Mouse (Mus musculus) intestine, embryonic 14.5 days (tissue): ENCODE results near the gene Cd5. TPM values are rescaled to one million over a fixed set of nuclear protein-coding genes. Genes with fewer than 3 reads are reported as not detected.
A peak's percentile ranks its signal among the peaks of the same experiment; 100 is the strongest.

Experiments
- ATAC-seq: fragments of 200-750 bp; cut with Nextera tagmentation; replicated peaks from 2 replicates; pipeline ENCODE4 v1.8.0; 2017; ENCODE audit warnings: low read depth, moderate number of reproducible peaks, moderate TSS enrichment, moderate library complexity; ENCODE audit not compliant: low FRiP score, low TSS enrichment
- DNase-seq: peaks from one replicate; pipeline ENCODE4 v3.0.0-alpha.2; 2018; ENCODE audit warnings: low spot score
- H3K27ac ChIP-seq: fragments of 300-500 bp; sonication (generic); 2 replicates; pipeline ENCODE4 v1.5.1; 2014; ENCODE audit warnings: low read depth, mild to moderate bottlenecking, control low read depth
- H3K27me3 ChIP-seq: fragments of 300-500 bp; sonication (generic); replicated peaks from 2 replicates; pipeline ENCODE4 v1.6.1; 2014; ENCODE audit warnings: low read length, control low read depth; ENCODE audit not compliant: control insufficient read depth, insufficient read depth
- H3K36me3 ChIP-seq: fragments of 300-500 bp; sonication (generic); 2 replicates; pipeline ENCODE4 v1.6.1; 2014; ENCODE audit warnings: low read length, control low read depth; ENCODE audit not compliant: control insufficient read depth, insufficient read depth
- H3K4me1 ChIP-seq: fragments of 300-500 bp; sonication (generic); replicated peaks from 2 replicates; pipeline ENCODE4 v1.6.1; 2014; ENCODE audit warnings: low read length, control low read depth, mixed read lengths; ENCODE audit not compliant: control insufficient read depth, insufficient read depth
- H3K4me2 ChIP-seq: fragments of 300-500 bp; sonication (generic); 2 replicates; pipeline ENCODE4 v1.6.1; 2014; ENCODE audit warnings: low read length
- H3K4me3 ChIP-seq: fragments of 300-500 bp; sonication (generic); 2 replicates; pipeline ENCODE4 v1.5.1; 2014; ENCODE audit warnings: low read depth, low read length, control low read depth, mixed read lengths
- H3K9ac ChIP-seq: fragments of 300-500 bp; sonication (generic); 2 replicates; pipeline ENCODE4 v1.6.1; 2014; ENCODE audit warnings: mild to moderate bottlenecking, low read length
- H3K9me3 ChIP-seq: fragments of 300-500 bp; sonication (generic); 2 replicates; pipeline ENCODE4 v1.6.1; 2016; ENCODE audit warnings: low read length, control low read depth; ENCODE audit not compliant: control insufficient read depth
- WGBS: fragments of 180-500 bp; shearing (Covaris S2); extraction: QIAGEN DNeasy Blood & Tissue Kit; methylation state at CpG from one replicate; pipeline ENCODE4 v1.1.7; 2014; 5-methylcytosine and 5-hydroxymethylcytosine counted together
- polyA plus RNA-seq: library from polyadenylated mRNA; unstranded; fragments of >200 nt; fragmentation: Nextera tagmentation; extraction: Ambion mirVana; gene quantifications from 2 replicates; pipeline ENCODE4 v1.2.1, GENCODE M21; 2014

Gene Cd5
- polyA plus RNA-seq, 1 experiment from 2014 or later: not detected

DNA sequence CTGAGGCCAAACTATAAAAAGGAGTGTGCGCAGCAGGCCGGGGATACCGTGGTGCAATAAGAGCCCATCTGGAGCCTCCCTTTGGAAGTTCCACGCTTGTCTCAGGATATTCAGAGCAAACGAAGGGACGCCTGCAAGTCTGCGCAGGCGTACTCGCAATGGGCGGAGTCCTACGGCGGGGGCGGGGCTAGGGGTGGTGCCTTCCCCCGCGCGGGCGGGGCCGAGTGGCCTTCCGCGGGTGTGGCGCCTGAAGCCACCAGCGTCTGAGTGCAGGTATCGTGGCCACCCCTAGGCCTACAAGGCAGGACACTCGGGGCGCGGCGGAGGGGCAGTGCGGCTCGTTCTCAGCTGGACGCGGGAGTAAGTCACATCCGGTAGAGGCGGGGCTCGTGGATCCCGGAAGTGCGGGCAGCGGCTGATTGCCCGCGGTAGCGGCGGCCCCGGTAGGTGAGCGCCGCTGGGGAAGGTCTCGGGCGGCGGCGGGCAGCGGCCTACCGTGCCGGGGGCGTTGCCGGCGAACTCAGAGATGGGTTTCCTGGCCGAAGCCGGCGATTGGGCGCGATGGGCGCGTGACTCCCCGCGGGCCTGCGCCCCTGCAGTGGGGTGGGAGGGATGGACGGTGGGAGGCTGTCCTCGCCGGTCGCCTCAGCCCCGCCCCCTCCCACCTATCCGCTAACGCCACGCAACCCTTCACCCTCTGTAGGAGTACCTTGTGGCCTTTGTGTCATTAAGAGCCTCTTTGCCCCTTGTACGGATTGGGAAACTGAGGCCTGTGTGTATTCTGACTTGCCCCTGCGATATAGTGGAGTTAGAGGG is 50.1 kb downstream of the Cd5 start, which contains the start of gene Vps37c:
Vps37c (plus strand) TSS at position 199 of the 816 bp plus-strand sequence.
- peak within 1 kb of the TSS; percentile 75 for H3K4me3 ChIP-seq
- peak within 1 kb of the TSS; percentile 73 for H3K4me2 ChIP-seq
- ATAC-seq (peak; percentile 96), DNase-seq (peak; percentile 100)
- no peaks in the 10 kb centered on the region for H3K9me3 ChIP-seq
- H3K4me1 ChIP-seq: peaks cover 30% of the 10 kb centered on the region
- H3K27me3 ChIP-seq: no peaks in the 10 kb centered on the region
- H3K36me3 ChIP-seq: no peaks in the 10 kb centered on the region
- H3K9ac ChIP-seq: peak within 1 kb of the TSS; percentile 87
- under 1% methylated on average over 69 of the region's 74 CpGs for whole genome bisulfite sequencing
- peak within 1 kb of the TSS; percentile 93 for H3K27ac ChIP-seq

DNA sequence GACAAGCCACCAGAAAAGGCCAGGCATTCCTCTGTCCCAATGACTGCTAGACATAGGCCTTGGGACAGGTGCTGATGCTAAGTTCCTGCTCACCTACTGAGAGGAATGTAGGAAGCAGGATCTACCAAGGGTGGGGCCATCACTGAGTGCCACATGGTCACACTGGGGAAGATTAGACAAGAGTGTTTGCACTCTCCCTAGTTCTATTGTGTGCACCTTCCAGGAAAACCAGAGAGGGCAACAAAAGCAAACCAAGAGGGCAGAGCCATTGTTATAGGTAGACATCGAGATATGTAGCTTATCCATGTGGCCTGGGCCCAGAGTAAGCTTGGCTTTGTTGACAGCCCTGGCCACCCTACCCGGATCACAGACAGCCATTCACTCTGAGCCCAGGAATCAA is 53.1 kb downstream of the Cd5 start:
- ATAC-seq: no peak
- Histone ChIP-seq H3K4me3 (no peak overlapping the region), H3K27me3 (no peaks in the 10 kb centered on the region), H3K27ac (no peak overlapping the region), H3K36me3 (no peaks in the 10 kb centered on the region), H3K4me1 (peaks cover 22% of the 10 kb centered on the region), H3K9ac (no peak overlapping the region), H3K4me2 (no peak overlapping the region), H3K9me3 (no peaks in the 10 kb centered on the region)
- 67% methylated on average over 2 of the region's 2 CpGs for WGBS
- DNase-seq: no peak

DNA sequence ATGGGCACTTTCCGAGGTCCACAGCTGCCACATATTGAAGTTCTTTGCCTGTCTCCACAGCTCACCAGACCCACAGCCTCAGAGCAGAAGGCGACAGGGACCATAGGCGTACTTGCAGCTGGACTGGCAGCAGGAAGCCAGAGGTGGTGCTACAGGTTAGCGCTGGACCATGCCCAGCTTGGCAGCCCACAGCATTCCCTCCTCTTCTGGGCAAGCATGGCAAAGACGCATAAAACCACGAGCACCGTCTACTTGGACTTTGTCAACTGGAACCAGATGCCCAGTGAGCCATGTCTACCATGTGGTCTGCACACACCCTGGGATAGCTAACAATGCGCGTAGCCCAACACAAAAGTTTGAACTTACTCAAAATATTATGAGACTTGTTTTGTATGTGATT is 53.7 kb downstream of the Cd5 start:
- no peak overlapping the region for H3K4me2 ChIP-seq
- H3K9ac ChIP-seq: no peak overlapping the region
- no peak for DNase-seq
- 91% methylated on average over 9 of the region's 9 CpGs for WGBS
- ATAC-seq: no peak
- H3K36me3 ChIP-seq: no peaks in the 10 kb centered on the region
- H3K4me1 ChIP-seq: peaks cover 16% of the 10 kb centered on the region
- no peak overlapping the region for H3K27ac ChIP-seq
- H3K9me3 ChIP-seq: no peaks in the 10 kb centered on the region
- no peak overlapping the region for H3K4me3 ChIP-seq
- no peaks in the 10 kb centered on the region for H3K27me3 ChIP-seq

DNA sequence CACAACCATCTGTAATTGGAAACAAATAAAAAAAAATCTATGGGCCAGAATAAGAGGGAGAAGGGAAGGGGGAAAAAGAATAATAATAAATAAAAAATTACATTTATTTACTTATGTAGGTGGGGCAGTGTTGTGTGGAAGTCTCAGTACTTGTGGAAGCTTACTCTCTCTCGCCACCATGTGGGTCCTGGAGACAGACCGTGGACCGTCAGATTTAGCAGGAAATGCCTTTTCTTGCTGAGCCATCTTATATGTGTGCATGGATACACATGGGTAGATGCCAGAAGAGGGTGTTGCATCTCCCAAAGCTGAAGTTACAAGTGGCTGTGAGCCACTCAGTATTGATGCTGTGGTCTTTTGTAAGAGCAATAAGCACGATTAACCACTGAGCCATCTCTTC is 57.2 kb downstream of the Cd5 start:
- H3K9ac ChIP-seq: no peak overlapping the region
- no peaks in the 10 kb centered on the region for H3K4me1 ChIP-seq
- DNase-seq: no peak
- H3K4me2 ChIP-seq: no peak overlapping the region
- no peak overlapping the region for H3K27ac ChIP-seq
- no peak for ATAC-seq
- H3K4me3 ChIP-seq: no peak overlapping the region
- H3K9me3 ChIP-seq: no peaks in the 10 kb centered on the region
- 57% methylated on average over 4 of the region's 4 CpGs for WGBS
- H3K27me3 ChIP-seq: no peaks in the 10 kb centered on the region
- no peaks in the 10 kb centered on the region for H3K36me3 ChIP-seq

DNA sequence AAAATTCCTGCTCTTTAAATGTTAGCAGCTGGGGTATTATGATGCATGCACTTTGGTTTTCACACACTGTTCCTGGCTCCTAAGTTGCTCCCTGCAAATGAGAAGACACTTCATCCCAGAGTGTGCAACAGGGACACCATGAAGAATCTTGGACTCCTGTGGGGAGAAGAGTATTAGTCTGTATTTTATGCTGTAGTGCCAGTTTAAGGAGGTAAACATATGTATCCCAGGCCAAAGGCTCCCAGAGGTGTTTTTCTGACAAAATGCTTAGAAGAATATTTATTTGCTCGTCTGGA is 60.1 kb downstream of the Cd5 start:
- Histone ChIP-seq H3K9me3 (no peaks in the 10 kb centered on the region), H3K4me1 (no peaks in the 10 kb centered on the region), H3K27me3 (no peaks in the 10 kb centered on the region), H3K4me3 (no peak overlapping the region), H3K9ac (no peak overlapping the region), H3K4me2 (no peak overlapping the region), H3K27ac (no peak overlapping the region), H3K36me3 (no peaks in the 10 kb centered on the region)
- no peak for ATAC-seq
- whole genome bisulfite sequencing: 59% methylated on average over 1 of the region's 1 CpGs
- no peak for DNase-seq

DNA sequence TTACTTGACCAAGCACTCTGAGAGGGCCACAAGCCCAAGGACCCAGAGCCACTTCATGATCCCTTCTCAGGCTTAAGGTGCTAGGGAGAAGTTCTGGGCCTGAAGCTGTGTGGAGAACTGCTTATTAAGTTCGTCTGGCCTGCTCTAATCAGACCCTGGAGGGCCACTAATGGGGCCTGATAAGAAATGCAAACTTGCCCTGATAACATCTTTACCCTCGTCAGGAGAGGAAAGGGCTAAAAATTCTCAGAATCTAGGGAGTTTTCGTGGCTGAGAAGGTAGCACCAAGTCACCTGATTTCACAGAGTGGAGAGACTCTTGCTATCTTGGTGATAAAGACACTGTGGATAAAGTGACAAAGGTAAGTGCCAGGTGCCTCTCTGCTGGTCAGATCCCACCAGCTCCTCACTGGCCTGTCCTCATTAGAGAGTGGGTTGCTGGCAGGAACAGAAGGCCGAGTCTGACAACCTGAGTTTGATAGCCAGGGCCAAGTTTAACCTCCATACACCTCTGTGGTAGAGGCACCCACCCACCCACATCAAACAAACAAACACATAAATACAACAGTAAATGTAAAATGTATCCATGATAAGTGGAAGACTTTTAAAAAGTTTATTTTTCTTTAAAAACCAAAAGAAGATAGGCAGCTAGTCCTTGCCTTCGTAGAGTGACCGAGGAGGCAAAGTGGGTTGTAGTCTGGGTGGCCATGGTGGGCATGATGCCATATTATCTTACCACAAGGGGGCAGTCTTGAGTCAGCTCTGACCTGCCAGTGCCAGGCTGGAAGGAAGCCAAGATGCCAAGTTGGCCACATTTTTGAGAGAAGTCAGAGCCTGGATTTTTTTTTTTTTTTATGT is 60.7 kb downstream of the Cd5 start, which contains the start of gene Pga5:
Pga5 (minus strand) TSS at position 157 of the 857 bp plus-strand sequence.
- DNase-seq (peak; percentile 75), ATAC-seq (no peak)
- H3K4me3 ChIP-seq: no peak within 1 kb of the TSS
- 34% methylated on average over 6 of the region's 6 CpGs for WGBS
- no peak within 1 kb of the TSS for H3K4me2 ChIP-seq
- no peak within 1 kb of the TSS for H3K27ac ChIP-seq
- no peak within 1 kb of the TSS for H3K9ac ChIP-seq
- no peaks in the 10 kb centered on the region for H3K36me3 ChIP-seq
- no peaks in the 10 kb centered on the region for H3K27me3 ChIP-seq
- no peaks in the 10 kb centered on the region for H3K4me1 ChIP-seq
- no peaks in the 10 kb centered on the region for H3K9me3 ChIP-seq

DNA sequence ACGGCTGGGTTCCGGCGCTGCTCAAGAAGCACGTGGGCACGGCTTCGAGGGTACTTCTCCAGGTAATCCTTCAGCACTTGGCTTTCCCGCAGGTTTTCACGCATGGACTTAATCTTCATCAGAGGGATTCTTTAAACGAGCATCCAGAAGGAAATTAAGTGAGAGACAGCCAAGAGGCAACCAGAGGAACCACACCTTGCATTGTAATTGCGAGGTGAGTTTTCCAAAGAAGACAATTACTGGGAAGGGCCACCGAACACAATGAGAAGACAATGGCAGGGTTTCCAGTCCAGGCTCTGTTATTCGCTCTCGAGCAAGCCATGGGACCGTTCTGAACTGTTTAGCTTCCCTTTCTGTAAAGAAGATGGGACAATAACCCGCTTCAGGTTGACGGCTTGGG is 62.1 kb downstream of the Cd5 start:
- H3K4me2 ChIP-seq: no peak overlapping the region
- no peak overlapping the region for H3K9ac ChIP-seq
- H3K9me3 ChIP-seq: no peaks in the 10 kb centered on the region
- WGBS: 85% methylated on average over 16 of the region's 16 CpGs
- no peak for ATAC-seq
- no peaks in the 10 kb centered on the region for H3K36me3 ChIP-seq
- no peak overlapping the region for H3K4me3 ChIP-seq
- no peak overlapping the region for H3K27ac ChIP-seq
- no peaks in the 10 kb centered on the region for H3K27me3 ChIP-seq
- H3K4me1 ChIP-seq: no peaks in the 10 kb centered on the region
- DNase-seq: no peak

DNA sequence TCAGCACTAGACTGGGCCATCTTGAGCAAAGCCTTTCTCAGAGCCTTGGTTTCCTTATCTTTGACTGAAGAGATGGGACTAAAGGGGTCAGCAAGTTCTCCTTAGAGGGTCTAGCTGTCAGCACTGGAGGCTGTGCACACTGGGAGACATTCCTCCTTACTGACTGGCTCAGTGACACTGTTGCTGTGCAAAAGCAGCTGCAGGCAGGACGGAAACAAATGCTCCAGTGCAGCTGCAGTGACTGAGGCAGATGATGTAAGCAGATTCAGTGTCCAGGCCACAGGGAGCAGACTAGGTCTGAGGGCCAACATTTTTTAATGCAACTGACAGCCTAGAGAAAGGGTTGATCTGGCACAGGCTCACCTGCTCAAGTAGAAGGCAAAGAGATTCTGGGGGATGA is 65.5 kb downstream of the Cd5 start:
- DNase-seq: no peak
- Histone ChIP-seq H3K9me3 (no peaks in the 10 kb centered on the region), H3K4me1 (no peaks in the 10 kb centered on the region), H3K27me3 (no peaks in the 10 kb centered on the region), H3K27ac (no peak overlapping the region), H3K36me3 (no peaks in the 10 kb centered on the region), H3K9ac (no peak overlapping the region), H3K4me2 (no peak overlapping the region), H3K4me3 (no peak overlapping the region)
- WGBS: 46% methylated on average over 1 of the region's 1 CpGs
- ATAC-seq: no peak
